Mouse (Mus musculus): ENCODE data around the gene Dnajc13.

The Dnajc13 gene

GRCm38 (mm10) chr9:104123101-104123500, 139.6 kb downstream of the Dnajc13 start:
- DNase-seq (ENCODE audit: low spot score in 2 of 2) = no peak

DNA sequence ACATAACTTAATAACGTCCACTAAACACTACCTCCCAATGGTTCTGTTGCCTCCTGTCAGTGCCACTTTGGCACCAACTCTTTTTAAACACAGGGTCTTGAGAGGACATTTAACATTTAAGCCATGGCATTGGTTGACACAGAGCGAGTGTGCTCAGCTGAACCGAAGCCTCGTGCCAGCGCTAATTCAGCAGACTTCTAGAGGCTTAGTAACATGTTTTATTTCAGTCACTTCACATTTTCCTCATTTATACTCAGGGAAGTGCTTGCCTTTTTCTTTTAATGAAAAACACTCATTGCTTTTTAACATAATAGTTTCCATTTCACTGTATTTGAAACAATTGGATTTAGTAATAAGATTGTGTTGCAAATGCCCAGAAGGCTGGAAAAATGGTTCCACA, 153.6 kb downstream of the Dnajc13 start:
- DNase-seq (ENCODE audit: low spot score in 2 of 2) = no peak

- no peak for DNase-seq (ENCODE audit: low spot score in 2 of 2)
These were observed 154.1 kb downstream of the Dnajc13 start for GRCm38 (mm10) chr9:104108571-104109143.

DNA sequence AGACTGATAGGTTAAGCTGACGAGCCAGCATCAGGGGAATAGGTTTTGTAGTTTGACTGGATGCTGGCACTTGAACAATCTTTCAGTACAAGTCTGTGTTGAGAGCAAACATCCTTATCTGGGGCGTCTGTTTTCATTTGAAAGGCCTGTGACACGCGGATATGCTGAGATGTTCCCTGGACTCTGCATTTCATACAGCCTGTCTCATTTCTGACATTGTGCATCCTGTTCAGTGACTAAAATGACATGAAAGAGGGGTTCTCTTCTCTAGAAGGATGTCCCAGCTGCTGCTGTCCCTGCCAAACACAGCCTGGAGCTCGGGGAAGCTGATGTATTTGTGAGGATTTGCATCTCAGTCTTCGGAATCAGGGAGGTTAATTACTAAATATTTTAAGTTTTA, 155.2 kb downstream of the Dnajc13 start:
- no peak for DNase-seq (ENCODE audit: low spot score in 2 of 2)

- DNase-seq (ENCODE audit: low spot score in 2 of 2) = no peak
These were observed 155.8 kb downstream of the Dnajc13 start for GRCm38 (mm10) chr9:104106930-104107329.

DNA sequence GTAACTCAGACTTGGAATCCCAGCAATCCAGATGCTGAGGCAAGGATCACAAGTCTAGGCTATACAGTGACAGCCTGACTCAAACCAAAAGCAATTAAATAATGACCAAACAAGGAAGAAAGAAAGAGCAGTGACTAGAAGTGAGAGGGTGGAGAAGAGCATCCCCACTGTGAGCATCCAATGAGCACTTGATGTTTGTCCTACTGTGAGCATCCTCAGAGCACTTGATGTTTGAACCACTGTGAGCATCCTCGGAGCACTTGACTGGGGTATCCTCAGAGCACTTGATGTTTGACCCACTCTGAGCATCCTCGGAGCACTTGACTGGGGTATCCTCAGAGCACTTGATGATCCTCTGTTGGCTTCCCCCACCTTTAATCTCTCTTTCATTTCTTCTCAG, 157.7 kb downstream of the Dnajc13 start:
- no peak for DNase-seq (ENCODE audit: low spot score in 2 of 2)

DNA sequence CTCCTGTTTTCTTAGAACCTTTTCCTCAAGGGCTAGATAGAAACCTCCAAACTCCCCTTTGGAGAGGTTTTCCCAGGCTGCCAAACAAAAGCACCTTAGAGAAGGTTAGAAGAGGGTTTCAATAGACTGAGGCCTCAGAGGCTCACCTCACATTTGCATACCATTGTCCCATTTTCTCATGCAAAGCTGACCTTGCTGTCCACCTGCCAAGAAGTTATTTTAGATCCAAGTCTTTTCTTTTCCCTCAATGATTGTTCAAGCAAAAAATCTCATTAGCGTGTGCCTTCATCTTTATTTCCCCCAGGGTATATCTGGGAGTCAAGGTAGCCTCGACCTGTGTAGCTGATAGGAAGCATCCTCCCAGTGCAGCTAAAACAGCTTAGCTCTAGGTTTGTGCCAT, 159.8 kb downstream of the Dnajc13 start:
- DNase-seq (ENCODE audit: low spot score in 2 of 2) = no peak

- DNase-seq (ENCODE audit: low spot score in 2 of 2) = no peak
These were observed 160.4 kb downstream of the Dnajc13 start for GRCm38 (mm10) chr9:104102301-104102700.

GRCm38 (mm10) chr9:104101458-104101857, 161.3 kb downstream of the Dnajc13 start:
- DNase-seq (ENCODE audit: low spot score in 2 of 2) = no peak
